Mouse (Mus musculus) retina, adult 2 months (tissue): ENCODE results near the gene Gm43720.
"Not testable (repeated sequence)": the region's sequence is repeated elsewhere in the genome, so short reads cannot be mapped to it uniquely, and the experiment has no call there.

Experiments used
- DNase-seq: peaks from one replicate; pipeline ENCODE4 v3.0.0-alpha.2; 2012; ENCODE audit warnings: low read depth, low spot score

Gm43720 gene

DNA sequence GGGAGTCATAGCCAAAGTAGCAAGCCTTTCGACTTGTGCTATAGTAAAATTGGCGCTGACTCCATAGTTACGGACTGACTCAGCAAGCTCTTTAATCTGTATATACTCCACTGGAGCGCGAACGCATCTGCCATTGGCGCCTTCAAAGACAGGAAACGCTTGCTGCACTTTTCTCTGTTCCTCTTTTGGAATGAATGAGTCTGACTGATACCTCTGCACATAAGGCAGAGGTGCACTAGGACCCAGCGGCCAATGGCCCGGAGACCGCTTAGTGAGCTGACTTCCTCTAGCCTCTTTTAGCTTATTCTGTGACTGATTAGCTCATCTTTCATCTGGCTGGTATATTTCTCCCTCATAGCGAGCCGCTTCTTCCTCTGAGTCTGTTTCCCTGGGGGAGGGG lies 63.1 kb downstream of the Gm43720 start:
- not testable (repeated sequence) for DNase-seq
